Mouse (Mus musculus) left cerebral cortex, adult 18-20 months (tissue): ENCODE results near the gene Slc2a5. TPM values are rescaled to one million over a fixed set of nuclear protein-coding genes. Genes with fewer than 3 reads are reported as not detected.

Experiments
- DNase-seq, 2 experiments: peaks; one replicate each; pipeline ENCODE4 v3.0.0; 2021 to 2022; ENCODE audit warnings: low spot score in 2 of 2, mixed read lengths in 1 of 2
- long read RNA-seq, 2 experiments: library from polyadenylated mRNA; stranded (forward); transcript quantifications; one replicate each; pipeline ENCODE4 v2.0.0; 2021
- total RNA-seq, 2 experiments: library from RNA; stranded (reverse); gene quantifications; 2 replicates each; pipeline ENCODE4 v1.2.3; 2021

Slc2a5 gene
- 1 to 10 TPM; 7.3 to 8.2 TPM for total RNA-seq
- long read RNA-seq, experiment 1, partial matches to known transcripts = 17 of 17 reads
- long read RNA-seq, experiment 1, other reads (novel, unspliced or antisense) = 0 of 17 reads
- long read RNA-seq, experiment 2, partial matches to known transcripts = 12 of 13 reads
- long read RNA-seq, experiment 2, other reads (novel, unspliced or antisense) = 1 of 13 reads

DNA sequence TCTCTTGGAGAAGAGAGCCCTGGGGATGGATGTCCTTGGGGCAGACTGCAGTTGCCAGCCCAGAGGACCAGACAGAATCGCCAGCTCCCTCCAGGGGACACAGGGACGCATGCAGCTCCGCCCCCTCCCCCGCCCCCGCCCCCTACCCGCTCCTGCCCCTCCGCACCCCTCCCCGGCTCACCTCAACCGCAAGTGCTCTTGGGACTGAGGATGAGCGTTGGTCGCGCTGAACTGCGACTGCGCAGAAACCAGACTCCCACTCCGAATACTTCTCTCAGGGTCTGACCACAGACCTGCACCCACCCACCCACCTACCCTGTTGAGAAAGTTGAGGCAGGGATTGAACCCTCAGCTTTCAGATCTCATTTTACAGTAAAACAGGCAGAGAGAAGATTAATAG lies at the start of gene Slc2a5:
Slc2a5 (plus strand) TSS at position 229 of the 400 bp plus-strand sequence.
- no peak for DNase-seq

DNA sequence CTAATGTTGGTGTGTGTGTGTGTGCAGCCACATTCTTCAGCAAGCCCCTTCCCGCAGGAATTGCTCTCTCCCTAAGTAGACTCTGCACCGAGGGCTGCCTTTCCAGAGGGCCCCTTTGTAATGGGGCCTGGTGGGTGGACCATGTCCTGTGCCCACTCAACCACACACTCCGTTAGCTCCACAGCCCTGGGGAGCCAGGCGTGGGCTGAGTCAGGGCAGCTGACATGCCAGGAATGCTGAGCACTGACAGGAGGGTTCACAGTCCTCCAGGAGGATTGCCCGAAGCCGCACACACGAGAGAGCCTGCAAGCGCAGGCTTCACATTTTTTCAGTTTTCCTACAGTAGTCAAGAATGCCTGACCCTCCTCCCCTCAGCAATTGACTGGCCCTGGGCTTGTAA lies 48.9 kb upstream of the Slc2a5 start:
- no peak for DNase-seq

DNA sequence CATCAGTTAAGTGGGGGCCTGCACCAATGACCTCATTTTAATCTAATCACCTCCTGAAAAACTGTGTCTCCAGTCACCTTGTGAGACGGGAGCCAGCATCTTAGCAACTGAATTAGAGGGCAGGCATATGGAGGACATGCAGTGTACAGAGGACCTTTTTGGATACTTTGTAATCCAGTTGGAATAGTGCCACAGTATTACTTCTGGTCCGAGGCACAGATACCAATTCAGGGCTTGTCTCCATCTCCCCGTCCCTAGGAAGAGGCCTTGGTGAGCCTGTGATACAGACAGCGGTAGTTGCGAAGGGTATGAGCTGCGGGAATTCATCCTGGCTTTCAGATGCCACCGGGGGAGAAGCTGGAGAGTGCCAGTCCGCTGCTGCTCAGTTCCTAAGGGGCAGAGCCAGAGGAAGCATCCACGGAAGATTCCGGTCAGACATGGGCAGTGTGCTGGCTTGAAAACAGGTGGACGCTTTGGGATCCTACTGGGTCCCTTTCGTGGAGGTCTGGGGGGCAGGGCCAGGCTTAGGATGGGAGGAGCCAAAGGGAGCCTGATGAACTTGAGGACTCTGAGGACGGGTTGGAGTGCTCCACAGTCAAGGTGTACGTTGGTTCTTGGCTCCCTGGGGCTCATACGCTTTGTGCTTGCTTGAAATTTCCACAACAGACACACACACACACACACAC lies 46.5 kb upstream of the Slc2a5 start:
- no peak for DNase-seq

DNA sequence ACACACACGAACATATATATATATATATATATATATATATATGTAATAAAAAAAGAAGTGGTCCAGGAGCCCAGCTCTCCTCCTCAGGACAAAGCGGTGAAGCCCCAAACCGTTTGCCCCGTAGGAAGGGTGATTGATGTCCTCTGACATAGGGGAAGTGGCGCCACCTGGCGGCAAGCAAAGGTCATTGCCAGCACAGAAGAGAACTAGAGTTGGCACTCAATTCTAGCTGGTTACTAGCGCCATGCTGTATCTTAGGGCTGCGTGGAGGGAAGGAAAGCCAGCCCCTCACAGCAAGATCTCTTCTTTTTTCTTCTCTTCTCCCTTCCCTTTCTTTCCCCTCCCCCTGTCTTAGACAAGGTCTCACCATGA lies 46.0 kb upstream of the Slc2a5 start:
- DNase-seq = peak in 1 of 2 experiments; percentile 26

DNA sequence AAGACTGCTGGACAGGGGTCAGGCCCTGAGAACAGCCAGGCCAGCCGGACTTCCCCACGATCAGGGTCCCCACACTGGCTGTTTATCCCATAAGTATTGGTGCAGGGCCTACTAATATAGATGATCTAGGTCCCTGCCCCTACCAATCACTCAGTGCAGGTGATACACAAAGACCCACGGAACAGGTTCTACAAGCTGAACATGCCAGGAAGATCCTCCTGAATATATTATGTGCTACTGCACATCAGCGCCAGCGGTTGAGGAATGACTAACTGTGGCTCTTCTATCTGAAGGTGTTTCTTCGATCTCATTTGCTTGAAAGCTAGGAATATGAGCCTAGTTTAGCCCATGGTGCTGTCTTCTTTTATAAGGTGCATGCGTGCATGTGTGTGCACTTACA lies 43.7 kb upstream of the Slc2a5 start:
- no peak for DNase-seq

DNA sequence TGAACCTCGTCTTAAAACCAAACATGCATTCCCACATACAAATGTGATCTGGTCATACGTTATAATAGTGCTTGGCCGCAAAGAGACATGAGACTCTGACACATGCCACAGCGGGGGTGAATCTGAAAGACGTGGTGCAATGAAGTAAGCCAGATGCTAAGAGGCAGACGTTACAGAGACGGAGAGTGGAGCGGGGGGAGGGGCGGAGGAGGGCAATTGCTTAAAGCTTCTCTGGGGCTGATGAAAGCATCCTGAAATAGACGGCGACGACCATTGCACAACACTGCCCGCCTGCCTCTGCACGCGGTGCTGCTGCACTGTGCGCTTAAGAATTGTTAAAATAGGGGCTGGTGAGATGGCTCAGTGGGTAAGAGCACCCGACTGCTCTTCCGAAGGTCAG lies 42.9 kb upstream of the Slc2a5 start:
- no peak for DNase-seq

DNA sequence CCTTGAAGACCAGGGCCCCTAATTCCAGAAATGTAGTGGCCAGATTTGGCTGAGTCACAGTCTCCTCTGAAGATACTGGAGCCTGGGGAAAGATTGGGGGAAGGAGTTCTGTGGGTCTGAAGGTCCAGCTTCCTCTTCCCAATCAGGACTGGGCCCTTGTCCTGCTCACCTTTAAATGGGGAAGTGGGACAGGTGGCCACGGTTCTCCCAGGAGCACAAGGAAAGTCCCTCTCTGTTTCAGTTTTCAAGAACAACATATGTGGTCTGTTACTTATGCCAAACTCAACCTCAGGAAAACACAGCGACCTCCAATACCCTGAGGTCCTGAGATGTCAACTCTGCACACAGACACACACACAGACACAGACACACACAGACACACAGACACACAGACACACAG lies 40.4 kb upstream of the Slc2a5 start:
- DNase-seq = no peak

DNA sequence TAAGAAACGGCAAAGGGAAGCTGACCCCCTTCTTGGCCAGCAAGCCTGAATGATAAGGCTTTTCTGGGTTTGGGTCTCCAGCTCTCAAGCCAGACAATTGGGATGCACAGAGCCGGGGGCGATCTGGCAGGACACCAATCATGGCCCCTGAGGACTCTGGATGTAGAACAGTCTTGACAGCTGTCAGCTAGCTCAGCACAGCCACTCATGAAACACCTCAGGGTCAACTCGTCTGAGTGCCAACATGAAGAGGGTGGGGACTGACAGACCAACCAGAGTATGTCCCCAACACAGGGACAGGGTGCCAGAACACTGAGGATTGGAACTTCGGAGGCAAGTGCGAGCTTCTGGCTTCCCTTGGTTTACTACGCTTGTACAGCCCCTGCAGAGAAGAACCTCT lies 39.8 kb upstream of the Slc2a5 start:
- no peak for DNase-seq

DNA sequence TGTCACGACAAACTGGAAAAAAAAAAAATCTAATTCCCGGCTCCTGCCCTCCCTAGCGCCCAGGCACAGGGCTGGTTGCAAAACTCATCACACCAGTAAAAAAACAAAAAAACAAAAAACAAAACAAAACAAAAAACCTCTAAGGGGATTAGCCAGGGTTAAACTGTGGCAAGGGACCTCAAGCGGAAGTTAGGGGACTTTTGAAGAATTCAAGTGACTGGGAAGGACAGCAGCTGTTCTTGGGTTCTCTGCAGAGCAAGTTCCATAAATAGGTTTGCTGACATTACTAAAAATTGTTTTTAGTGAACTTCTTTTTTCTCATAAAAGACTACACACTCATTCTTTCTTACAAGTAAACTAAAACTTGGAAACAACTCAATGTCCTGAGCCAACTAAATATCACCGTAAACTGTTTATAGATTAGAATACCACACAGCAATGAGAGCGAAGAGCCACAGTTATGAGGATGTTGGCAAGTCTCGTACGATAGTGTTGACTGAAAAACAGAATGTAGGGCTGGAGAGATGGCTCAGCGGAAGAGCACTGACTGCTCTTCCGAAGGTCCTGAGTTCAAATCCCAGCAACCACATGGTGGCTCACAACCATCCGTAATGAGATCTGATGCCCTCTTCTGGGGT lies 38.6 kb upstream of the Slc2a5 start:
- no peak for DNase-seq

DNA sequence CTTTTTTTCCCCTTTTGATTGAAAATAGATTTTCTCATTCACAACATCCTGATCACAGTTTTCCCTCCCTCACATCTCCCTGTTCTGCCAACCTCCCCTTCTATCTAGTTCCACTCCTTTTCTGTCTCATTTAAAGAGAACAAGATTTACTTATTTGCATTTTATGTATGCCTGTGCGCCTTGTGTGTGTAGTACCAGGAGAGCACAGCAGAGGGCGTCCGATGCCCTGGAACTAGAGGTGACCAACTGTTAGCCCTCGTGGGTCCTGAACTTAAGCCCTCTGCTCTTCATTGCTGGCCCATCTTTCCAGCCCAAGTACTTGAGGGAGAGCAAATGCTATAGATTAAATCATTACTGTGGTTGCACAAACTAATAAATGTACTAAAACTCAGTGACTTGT lies 33.7 kb upstream of the Slc2a5 start:
- DNase-seq = no peak

DNA sequence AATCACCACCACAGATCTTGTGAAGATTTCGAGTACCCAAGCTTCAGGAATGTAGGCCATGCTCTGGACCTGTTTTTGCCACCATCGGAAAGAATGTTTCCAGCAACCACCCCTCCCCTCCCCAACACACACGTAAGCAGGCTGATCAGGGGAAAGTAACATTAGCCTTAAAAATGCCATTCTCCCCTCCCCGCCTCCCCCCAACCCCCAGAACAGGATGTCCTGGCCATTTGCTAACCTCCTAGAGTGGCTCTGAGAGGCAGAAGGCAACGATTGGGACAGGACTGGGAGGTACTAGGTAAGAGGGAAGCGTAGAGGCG lies 32.3 kb upstream of the Slc2a5 start:
- DNase-seq = no peak

DNA sequence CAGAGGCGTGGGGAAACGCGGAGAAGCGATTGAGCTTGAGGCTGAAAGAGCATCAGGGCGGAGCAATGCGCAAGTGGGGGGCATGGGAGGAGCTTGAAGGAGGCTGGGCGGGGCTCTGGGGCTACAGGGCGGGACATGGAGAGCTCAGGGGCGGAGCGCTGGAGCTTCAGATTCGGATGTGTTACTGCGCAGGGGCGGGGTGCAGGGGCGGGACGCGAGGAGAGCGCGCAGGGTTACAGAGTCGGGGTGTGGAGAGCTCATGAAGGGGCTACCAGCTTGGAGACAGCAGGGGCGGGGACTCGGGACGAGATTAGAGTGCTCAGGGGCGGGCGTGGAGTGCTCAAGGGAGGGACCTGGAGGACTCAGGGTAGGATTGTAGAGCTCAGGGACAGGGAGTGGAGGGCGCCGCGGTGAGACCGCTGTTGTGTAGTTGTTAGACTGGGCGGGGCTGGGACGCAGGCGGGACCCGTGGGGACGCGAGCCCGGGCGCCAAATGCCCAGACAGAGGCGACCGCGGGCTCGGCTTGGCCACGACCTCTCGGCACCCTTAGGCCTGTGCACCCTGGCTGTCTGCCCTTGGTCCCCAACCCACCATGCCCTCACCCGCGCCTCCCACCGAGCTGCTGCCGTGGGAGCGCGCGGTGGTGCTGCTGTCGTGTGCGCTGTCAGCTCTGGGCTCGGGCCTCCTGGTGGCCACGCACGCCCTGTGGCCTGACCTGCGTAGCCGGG lies 31.8 kb upstream of the Slc2a5 start, which contains the start of gene Gpr157:
Gpr157 (plus strand) TSS at position 205 of the 729 bp plus-strand sequence.
- DNase-seq = peak; percentile 85 to 87

DNA sequence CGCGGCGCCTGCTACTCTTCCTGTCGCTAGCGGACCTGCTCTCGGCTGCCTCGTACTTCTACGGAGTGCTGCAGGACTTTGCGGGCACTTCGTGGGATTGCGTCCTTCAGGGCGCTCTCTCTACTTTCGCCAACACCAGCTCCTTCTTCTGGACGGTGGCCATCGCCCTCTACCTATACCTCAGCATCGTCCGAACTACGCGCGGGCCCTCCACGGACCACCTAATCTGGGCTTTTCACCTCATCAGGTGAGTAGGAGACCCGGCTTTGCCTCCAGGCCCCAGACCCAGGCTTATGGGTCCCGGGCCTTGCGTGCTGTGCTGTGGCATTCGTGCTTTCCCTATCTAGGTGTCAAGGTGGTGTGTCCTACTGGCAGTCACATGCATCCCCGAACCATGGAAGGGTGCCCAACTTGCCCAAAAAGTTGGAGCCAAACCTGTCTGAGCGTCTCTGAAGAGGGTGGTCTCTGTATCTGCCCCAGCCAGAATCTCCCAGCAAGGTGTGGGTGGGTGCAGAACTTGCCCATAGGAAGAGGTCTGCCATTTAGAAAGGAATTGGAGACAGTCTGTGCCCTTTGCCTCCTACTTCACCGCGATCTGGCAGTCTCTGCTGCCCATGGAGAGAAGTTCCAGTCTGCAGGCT lies 31.1 kb upstream of the Slc2a5 start:
- no peak for DNase-seq

DNA sequence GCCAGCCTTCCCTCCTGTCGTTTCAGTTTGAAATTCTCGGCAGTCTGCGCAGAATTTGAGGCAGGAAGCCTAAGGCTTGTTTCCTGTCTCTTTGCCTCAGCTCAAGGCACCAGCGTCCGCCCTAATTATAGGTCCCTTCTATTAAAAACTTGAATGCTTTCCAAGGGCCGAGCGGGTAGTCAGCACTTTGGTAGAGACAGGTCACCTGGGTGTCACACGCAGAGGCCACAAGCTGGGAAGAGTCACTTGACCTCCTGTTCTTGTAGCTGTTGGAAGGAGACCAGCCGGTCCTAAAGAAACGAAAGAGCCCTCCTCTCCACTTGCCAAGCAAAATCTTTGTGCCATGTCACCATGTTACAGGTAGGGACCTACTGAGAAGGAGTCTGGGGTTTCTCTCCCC lies 30.0 kb upstream of the Slc2a5 start:
- DNase-seq = no peak

DNA sequence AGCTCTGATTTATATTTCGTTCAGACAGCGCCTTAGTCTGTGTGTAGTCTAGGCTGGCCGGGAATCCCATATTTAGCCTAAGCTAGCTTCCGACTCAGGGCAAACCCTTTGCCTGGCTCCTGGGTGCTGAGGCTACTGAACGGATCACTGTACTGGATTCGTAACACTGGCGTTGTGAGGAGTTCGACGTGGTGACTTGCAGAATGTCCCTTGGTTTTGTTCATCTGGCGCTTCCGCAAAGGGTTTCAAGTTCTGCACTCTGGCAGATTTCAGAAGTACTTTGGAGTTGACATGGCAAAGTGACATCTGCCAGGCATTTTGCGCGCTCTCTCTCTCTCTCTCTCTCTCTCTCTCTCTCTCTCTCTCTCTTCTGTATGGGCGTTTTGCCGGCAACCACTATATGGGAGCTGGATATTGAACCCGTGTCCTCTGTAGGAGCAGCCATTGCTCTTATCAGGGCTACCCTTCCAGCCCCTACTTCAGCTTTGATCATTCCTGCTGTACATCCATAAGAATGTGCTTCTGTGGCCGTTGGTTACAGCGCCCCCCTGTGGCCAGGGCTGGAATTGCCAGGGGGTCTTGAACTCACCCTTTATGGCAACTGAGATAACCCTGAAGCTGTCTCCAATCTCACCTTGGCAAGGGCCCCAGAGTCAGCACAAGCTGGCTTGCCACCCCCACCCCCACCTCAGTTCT lies 27.0 kb upstream of the Slc2a5 start:
- peak in 1 of 2 experiments; percentile 38 for DNase-seq

DNA sequence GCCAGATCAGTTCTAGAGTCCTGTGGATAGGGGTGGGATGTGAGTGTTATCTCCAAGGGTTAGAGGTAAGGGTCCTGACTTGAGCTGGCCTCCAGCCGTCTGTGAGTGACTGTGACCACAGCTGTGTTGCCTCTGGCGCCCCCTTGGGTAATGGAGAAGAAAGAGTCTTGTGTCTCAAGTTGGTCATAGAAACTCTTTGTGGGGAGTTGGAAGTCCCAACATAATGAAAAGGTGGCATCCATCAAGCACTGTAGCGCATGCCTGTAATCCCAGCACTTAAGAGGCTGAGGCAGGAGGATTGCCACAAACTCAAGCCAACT lies 26.5 kb upstream of the Slc2a5 start:
- no peak for DNase-seq

DNA sequence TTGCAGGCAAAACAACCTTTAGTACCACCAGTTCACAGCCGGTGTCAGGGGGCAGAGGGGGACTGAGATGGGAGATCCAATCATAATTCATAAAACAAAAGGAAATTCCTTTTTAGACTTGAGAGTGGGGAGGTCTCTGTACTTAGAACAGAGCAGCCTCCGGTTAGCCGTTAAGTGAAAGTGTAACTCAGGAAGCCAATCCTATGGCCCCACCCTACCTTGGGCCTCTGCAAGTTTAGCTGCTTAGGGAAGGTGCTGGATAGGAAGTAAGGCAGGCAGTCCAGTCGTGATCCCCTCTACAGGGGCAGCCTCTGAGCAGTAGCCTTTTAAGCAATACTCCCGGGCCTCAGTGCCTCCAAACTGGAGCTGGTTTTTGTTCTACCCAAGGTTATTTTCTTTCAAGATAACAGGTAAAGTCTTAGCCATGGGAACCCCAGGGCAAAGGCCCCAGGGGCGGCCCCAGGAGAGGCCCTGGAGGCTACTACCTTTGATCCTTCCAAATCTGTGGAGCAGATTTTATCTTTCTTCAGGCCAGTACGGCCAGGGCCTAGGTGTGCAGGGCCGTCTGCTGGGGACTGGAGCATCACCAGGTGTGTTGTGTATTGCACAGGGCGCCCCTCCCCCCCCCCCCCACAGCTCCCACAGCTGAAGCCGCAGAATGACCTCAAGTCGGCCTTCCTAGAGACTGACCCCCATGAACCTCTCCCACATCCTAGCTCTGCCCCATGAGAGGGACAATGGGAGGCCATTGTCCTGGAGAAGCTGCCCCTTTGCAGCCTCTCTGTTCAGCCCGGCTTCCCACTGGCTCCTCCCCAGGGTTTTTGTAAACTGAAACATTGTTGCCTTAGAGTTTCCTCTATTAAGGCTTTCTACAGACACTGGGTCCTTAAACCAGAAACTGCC lies 25.3 kb upstream of the Slc2a5 start:
- DNase-seq = no peak

DNA sequence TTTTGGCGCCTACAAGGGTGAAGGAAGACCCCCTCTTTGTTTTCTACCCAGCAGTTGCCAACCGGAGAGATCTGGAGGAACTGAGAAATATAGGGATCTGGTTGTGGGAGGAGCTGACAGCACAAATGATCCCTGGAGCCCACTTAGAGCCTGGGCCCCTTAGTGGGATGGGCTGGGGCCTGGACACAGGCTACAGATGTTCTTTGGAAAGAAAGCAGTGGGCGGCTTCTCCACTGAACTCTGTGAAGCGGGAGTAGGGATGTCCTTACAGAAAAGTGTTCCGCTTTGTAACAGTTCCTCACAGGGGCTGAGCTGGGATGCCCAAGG lies 24.7 kb upstream of the Slc2a5 start:
- no peak for DNase-seq

DNA sequence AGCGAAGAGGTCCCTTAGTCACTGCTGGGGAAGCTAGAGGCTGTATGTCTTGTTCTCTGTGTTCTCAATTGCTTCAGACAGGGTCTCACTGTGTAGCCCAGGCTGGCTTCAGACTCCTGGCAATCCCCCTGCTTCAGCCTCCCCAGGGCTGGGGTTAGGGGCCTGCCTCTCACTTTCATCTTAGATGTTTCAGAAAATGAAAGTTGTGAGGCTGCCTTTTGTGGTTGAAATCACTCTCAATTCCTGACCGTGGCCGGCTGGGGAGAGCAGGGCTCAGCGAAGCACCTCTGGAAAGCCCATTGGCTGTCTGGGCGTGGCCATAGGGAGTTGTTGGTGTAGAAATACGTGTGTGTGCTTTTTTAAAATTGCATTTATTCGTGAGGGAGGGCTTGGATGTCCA lies 22.8 kb upstream of the Slc2a5 start:
- DNase-seq = no peak

DNA sequence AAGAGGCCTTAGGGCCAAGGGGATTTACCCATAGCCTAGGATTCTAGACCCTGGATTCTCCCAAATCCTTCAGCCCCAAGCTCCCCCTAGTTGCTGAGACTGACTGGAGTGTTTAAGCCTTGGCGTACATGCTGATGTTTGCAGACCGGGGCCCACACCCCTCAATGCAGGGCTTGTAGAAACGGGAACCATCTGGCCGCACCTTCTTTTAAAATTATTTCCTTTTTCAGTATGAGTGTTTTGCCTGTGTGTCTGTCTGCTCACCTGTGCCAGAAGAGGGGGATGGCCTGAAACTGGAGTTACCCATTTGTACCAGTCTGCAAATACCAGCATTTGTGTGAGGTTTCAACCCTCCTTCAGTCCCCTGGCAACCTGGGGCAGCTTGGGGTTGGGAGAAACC lies 21.2 kb upstream of the Slc2a5 start:
- DNase-seq = no peak
